Mouse (Mus musculus) cerebellum, adult 8-10 months (tissue): ENCODE data around the gene B830017H08Rik.
A peak's percentile ranks its signal among the peaks of the same experiment; 100 is the strongest.

Experiments
- DNase-seq: peaks from one replicate; pipeline ENCODE4 v3.0.0; 2022

B830017H08Rik gene

GRCm38 (mm10) chr16:17832821-17833220, at the start of gene B830017H08Rik:
Gene B830017H08Rik, plus strand, starts transcription at chr16:17833121.
- DNase-seq = no peak

GRCm38 (mm10) chr16:17785337-17785736, 47.6 kb upstream of the B830017H08Rik start:
- DNase-seq = no peak

DNA sequence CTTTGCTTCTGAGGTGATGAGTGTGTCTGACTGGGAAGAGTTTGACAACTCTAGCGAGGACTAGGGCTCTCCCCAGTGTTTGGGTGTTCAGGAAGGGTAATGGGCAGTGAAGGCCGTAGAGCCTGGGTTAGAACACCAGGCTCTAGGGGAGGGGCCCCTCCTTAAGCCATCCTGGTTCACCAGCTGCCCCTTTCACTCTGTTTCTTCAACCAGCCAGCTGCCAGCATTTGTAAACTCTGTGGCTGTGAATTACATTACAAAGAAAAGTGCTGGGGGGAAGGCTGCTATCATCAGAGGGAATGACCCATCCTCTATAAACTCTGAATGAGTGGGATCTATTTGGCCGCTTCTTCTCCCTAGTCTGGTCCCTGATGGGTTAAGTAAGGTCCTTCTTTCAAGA, 40.2 kb upstream of the B830017H08Rik start:
- DNase-seq = no peak

- no peak for DNase-seq
Measured at GRCm38 (mm10) chr16:17794047-17794446, 38.9 kb upstream of the B830017H08Rik start.

DNA sequence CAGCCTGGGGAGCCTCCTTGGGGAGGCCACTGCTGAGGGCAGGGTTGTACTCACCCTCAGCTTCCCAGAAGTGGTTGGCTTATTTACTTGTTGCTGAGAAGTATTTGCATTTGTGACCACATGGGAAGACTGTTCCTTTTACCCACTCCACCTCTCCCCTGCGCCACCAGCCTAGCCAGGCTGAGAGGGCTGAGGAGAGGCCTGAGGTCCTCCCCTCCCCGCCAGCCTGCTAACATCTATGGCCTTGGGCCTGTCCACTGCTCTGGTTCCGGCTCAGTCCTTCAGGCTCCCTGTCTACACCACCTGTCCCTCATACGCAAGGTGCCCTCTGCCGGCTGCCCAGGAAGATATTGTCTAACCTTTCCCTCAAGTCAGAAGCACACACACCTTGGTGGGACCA, 37.3 kb upstream of the B830017H08Rik start:
- DNase-seq = no peak

DNA sequence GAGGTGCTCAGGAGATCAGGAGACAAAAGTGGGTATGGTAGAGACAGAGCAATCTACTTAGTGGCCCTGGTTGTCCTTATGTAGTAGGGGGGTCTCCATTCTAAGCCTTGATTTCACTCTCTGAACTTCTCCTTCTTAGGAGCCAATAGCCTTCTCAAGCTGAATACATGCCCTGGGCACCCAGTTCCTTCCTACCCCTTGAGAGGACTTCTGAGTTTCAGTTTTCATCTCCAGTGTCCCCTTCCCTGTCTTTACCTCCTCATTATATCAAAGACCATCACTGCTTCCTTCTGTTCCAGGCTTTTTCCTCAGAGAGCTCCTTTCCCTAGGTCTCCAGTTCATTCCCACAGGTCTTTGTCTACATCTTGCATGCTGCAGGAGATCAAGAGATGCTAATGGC, 36.4 kb upstream of the B830017H08Rik start:
- DNase-seq = no peak

DNA sequence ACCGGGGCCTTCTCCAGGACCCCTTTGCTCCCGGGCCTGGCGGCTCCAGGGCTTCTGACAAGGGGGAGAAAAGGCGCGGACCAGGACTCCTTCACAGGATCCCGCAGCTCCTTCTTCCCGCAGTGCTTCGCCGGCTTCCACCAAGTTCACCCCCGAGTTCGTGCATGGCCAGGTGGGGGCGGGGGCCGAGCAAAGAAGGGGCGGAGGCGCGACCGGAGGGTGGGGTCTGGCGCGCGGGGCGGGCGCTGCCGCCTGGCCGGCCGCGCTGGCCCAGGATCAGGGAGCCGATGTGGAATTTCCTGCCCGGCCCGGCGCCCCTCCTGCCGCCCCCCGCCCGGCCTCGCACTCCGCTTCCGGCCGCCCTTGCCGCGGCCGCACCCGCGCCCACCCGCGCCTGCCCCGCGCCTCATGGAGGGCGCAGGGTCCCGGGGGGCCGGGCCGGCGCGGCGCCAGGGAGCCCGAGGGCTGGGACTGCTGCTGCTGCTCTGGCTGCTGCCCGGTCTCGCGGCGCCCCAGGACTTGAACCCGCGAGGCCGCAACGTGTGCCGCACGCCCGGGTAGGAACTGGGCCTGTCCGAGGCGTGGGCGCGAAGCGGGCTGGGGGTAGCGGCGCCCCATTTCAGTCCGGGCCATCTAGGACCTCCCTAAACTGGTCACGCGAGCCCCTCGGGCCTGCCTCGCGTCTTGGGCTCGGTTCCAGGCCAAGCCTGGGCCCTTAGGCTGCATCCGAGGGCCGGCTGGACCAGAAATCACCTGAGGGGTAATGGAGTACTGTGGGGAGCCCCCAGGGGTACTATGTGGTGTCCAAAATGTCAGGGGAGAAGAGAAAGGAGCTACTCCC, 35.7 kb upstream of the B830017H08Rik start, which contains the start of gene Scarf2:
Scarf2 (plus strand) TSS at position 312 of the 841 bp plus-strand sequence.
- DNase-seq = no peak

DNA sequence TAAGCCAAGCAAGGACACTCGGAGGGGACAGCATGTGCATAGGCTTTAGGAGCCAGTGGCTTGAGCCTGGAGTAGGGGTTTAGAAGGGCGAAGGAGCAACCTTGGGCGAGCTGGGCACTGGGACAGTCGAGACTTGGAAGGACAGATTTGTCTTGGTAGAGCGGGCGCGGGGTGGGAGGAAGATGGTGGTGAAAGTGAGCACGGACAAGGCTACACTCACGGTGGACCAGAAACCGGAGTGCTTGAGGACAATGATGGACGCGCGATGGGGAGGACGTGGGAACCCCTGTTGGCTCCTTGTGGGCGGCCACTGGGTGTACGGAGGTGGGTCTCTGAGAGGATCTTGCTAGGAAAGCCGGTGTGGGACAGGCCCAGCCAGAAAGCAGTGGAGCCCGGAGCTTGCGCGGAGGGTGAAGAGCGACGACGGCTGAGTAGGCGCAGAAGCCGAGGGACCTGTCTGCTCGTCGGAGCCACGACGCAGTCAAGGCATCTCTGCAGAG, 35.1 kb upstream of the B830017H08Rik start:
- no peak for DNase-seq

DNA sequence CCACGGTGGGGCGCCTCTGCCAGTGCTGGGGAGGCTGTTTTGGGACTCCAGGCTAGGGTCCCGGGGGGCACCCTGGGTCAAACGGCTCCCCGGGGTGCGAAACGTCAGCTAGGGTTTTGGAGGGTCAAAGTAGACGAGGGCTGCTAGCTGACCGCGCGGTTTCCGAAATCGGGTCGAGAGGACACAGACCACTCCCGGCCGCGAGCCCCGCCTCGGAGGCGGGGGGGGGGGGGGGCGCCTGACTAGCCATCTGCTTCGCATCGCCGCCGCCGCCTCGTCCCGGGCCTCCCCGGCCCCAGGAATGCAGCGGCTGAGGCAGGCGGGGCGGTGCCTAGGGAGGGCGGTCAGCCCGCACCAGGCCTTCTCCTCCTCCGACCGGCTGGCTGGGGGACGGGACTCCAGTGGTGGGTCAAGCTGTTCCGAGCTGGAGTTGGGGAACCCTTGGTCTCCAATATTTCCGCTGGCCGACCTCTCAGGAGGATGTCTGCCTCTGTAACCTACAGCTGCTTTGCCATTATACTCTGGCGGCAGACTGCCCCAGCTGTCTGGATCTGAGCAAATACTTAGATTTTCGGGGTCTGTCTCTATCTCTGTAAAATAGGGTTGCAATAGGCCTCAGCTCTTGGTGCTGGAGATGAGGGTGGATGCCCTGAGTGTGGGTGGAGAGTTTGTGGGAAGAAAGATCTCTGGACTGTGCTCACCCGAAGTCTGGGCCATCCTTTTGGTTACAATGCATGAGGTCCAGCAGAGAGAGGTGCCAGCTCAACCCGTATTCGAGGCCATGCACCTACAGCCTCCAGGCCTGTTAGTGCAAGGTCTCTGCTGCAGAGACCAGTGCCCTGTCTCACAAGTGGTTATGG, 34.4 kb upstream of the B830017H08Rik start:
- DNase-seq = no peak

DNA sequence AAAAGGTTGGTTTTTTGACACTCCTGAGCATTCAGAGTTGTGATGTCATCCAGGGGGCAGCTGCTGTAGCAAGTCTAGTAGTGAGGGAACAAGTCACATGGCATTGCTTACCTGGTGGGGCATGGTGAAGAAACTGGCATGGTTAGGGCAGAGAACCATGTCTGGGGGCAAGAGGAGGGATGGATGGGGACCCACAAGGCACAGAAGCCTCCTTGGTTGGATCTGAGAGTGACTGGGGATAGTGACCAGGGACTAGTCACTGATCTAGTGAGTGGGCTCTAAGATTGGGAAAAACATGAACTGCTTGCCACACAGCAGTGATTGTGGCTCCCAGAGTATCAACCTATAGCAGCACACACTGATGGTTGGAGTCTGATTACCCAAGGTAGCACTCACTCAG, 33.3 kb upstream of the B830017H08Rik start:
- no peak for DNase-seq

GRCm38 (mm10) chr16:17801777-17802455, 31.0 kb upstream of the B830017H08Rik start:
- DNase-seq = no peak

DNA sequence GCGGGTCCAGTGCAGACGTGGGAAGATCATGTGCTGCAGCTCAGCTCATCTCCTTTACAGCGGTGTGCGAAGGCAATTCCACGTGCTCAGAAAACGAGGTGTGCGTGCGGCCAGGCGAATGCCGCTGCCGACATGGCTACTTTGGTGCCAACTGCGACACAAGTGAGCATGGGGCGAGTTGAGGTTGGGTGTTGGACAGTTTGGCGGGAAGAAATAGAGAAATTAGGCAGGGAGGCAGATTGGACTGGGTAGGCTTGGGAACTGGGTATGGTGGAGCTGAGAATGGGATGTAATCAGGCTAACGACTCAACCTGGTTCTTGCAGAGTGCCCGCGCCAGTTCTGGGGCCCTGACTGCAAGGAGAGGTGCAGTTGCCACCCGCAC, 30.5 kb upstream of the B830017H08Rik start:
- DNase-seq = no peak

GRCm38 (mm10) chr16:17802839-17803674, 29.9 kb upstream of the B830017H08Rik start:
- no peak for DNase-seq

GRCm38 (mm10) chr16:17803675-17804448, 29.1 kb upstream of the B830017H08Rik start:
- no peak for DNase-seq

DNA sequence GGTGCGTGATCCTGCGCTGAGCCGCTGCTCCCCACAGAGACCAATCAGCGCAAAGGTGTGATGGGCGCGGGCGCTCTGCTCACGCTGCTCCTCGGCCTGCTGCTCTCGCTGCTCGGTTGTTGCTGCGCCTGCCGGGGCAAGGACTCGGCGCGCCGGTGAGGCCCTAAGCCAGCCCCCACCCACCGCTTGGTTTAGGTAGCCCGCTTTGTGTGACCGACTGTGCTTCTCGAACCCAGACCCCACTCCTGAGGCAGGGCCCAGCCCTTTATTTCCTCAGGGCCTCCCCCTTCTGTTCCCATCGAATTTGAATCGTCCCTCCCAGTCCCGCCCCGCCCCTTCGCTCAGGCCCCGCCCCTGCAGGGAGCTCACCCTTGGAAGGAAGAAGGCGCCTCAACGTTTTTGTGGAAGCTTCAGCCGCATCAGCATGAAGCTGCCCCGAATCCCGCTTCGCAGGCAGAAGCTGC, 28.4 kb upstream of the B830017H08Rik start:
- no peak for DNase-seq

DNA sequence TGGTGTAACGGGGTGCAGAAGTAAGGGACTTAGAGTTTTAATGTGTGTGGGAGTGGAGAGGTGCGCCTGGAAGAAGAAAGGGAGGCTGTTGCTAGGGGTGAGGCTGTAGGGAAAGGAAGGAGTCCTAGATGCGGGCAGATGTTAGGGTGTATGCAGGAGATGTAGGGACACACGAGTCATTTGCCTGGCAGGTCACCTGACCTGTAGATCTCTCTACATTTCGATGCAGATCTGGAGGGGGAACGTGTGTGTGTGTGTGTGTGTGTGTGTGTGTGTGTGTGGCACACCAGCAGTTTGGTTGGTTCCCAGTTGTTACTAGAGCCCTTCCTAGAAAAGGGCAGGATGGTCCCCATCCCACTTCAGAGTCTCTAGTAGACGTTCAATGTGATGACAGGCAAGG, 27.9 kb upstream of the B830017H08Rik start:
- DNase-seq = no peak

- DNase-seq = peak; percentile 52
Measured at GRCm38 (mm10) chr16:17806581-17807191, 26.2 kb upstream of the B830017H08Rik start.

DNA sequence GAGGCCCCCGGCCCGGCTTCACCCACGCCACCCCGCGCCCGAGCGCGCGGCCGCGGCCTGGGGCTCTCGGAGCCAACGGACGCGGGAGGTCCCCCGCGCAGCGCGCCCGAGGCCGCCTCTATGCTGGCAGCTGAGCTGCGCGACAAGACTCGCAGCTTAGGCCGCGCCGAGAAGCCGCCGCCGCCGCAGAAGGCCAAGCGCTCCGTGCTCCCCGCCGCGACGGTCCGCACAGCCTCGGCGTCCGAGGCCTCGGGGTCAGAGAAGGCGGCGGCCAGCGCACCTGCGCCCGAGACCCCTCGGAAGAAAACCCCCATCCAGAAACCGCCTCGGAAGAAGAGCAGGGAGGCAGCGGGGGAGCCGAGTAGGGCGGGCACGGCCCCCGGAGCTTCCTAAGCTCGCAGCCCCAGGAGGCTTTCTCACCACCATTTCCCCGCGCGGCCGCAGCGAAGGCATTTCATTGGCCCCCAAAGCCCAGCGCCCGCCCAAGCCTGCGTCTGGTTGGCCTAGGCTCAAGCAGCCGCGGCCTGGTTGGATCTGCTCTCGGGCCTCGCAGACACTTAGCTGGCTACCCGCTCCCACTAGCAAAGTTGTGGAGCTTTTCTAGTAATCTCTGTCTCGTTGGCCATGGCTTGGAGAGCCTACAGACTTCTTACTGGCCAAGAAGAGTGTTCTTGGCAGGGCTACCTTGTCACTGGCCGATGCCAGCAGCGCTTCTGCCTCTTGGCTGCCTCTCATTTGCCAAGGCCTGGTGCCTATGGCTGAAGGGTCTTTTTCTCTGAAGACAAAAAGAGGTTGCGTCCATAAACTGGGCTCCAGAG, 25.5 kb upstream of the B830017H08Rik start:
- peak; percentile 83 for DNase-seq

DNA sequence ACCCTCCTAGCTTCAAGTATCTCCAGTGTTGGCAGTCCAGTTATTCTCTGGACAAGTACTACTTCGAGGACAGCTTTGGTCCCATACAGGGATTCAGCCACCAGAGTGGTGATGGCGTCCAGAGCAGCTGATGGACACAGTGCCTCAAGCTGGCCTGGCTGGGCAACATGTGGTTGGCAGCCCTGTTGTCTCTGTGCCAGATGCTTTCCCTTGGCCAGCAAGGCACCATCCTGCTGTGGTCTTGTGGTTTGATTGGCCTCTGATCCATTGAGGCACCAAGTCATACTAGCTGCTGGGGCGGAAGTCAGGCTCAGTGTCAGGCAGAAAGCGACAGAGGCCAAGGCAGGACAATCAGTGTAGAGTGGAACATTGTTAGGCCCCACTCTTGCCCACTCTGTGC, 23.8 kb upstream of the B830017H08Rik start:
- DNase-seq = no peak

GRCm38 (mm10) chr16:17809711-17810110, 23.2 kb upstream of the B830017H08Rik start:
- DNase-seq = no peak
